Mouse (Mus musculus) T-helper 17 cell (primary cell): ENCODE measurements at regions not wholly inside any gene's neighbourhood (a gene's known extent, or its start where the extent isn't known, plus 50 kb on each side); places are given as distances from the start of the nearest gene placed in this dataset.
"Not testable (repeated sequence)": the region's sequence is repeated elsewhere in the genome, so short reads cannot be mapped to it uniquely, and the experiment has no call there.

ENCODE experiments used
- in situ Hi-C, 2 experiments: fragments of 300-600 bp; cut with MboI, MseI; formaldehyde crosslinking; loops; 1 replicate in 1 of 2; 2 replicates in 1 of 2; pipeline ENCODE4 v1.15.1; 2025; ENCODE audit warnings: high pct_unique_total_duplicates in 2 of 2

DNA sequence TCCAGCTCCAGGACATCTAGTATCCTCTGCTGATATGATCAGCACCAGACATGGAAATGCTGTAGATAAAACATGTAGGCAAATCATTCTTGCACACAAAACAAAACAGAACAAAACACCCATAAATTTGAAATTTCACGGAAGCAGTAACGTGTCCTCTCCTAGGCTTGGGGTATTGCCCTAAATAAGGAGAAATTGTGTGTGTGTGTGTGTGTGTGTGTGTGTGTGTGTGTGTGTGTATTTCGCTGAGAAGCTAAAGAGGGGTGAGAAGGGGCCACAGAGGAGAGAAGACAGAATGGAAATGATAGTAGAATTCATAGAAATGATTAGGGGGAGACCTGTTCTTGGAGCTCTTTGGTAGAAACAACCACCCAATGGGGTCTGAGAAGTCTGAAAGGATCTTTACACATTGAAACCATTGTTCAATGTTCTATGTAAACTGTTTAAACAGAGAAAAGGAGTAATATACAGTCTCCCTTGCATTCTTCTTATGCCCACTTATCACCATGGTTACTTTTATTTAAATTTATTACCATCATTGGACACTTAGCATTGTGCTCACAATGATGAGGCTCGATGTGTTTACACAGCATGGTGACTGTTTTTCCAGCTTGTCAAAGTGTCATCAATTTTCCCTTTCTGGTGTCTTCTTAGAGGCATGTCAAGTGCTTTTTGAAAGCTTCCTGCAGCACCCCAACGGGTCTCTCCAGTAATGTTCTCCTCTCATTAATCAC is 317.3 kb upstream of the 4933412E24Rik start:
- in situ Hi-C loops = no loop called here

DNA sequence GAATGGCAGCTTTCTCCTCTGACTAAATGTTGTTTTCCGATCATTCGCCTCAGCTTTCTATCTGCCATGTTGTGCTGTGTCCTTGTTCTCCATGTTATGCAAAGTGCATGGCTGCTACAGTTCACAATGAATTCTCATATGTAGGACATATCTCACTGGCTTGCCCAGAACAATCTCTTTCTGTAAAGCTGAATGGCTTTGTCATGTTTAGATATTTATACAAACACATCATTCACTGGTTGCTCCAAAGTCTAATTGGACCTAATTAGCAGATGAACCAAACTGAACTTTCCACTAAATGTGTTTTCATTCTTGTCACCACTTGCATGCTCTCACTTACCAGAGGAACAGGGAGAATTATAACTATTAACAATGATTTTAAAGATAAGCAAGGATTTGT is 301.2 kb upstream of the 4933412E24Rik start:
- in situ Hi-C loops = no loop called here

DNA sequence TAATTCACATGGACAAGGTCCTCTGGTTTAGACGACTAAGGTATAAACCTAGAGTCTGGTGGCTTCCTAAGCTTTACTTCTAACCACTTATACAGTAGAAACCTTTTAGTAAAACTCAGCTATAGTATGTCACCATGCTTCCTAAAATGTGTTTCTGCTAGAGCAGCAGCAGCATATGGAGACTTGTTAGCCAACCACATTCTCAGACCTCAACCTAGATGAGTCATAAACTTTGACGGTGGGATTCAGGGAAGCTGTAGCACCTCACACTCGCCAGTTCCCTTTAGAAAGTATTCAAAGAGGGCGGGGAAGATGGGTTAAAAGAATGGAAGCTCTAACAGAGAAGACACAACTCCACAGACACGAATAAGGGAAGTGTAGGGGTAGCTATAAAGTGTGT is 298.8 kb upstream of the 4933412E24Rik start:
- in situ Hi-C loops = no loop called here

DNA sequence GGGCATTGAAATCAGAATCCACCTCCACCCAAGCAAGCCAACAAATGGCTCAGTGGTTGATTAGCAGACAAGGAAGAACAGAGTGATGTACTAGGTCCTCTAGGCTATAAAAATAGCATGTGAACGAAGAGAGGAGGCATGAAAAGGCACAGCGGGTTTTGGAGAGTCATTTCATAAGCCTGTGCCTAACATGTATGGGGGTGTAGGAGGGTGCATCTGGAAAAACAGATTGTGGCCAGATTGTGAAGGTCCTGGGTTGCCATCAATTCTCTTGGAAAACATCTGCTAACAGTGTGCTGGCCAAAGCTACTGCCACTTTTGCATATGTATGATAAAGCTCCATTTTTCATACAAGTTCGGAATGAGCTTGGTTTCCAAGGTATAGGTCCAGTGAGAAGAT is 293.5 kb upstream of the 4933412E24Rik start:
- in situ Hi-C loops = no loop called here

DNA sequence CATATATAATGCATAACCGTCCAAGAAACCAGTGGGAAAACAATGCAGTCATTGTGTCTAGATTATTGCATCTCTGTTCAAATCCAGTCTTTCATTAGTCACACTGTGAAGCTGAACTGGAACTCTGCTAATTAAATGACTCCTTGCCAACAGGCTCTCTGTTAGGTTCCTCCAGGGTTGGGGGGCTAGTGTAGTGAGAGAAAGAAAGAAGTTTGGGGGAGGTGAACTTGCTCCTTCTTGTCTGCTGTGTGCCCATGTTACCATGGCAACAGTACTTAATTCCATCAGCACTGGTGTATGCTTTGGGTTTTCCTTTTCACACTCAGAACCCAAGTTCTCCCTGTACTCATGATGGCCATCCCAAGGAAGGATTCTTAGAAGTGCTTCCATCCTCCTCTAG is 292.6 kb upstream of the 4933412E24Rik start:
- in situ Hi-C loops = no loop called here

DNA sequence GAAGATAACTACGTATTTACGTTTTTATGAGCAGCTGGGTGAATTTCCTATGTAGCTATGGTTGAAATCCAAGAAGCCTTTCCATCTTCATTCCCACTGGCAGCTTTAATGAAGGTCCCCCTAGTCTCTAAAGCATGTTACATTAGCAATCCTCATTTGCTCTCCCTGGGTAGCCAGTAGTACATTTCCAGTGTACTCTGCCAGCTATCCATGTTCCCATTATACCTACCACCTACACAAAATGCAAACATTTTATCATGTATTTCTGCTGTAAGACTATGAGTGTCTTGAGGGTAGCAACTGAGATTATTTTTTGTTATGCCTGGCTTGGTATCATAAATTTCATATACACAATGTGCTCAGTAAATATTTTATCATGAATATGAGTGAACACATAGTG is 291.7 kb upstream of the 4933412E24Rik start:
- in situ Hi-C loops = no loop called here

DNA sequence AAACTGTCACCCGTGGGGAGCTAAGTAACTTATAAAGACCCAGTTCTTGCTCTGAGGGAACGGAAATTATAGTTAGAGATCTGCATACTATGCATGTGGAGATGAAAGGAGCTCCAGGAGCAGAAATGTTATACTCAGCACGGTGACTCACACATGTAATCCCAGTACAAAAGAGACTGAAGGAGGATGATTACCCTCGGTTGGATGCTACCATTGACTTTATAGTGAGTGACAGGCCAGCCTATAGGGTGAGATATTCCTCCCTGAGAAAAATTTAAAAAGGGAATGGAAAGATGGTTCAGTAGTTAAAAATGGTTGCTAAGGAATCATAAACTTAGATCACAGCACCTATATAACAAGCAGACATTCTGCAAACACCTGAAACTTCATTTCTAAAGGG is 287.1 kb upstream of the 4933412E24Rik start:
- in situ Hi-C loops = no loop called here

DNA sequence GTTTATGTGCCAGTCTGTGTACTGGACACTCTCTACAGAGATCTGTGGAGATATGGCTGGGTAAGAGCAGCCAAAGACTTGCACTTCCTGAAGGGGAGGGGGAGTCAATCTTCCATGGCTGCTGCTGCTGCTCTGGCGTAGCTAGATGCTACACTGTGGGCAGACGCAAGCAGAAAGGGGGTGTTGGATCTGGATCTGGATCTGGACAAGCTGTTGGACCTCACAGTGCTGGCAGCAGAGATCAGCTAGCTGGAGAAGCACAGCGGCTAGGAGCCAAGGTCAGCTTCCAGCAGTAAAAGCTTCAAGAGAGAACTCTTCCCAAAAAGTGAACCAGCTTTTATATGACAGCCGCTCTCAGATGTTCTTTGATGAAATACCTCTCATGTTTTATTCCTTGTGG is 285.5 kb upstream of the 4933412E24Rik start:
- in situ Hi-C loops = no loop called here

DNA sequence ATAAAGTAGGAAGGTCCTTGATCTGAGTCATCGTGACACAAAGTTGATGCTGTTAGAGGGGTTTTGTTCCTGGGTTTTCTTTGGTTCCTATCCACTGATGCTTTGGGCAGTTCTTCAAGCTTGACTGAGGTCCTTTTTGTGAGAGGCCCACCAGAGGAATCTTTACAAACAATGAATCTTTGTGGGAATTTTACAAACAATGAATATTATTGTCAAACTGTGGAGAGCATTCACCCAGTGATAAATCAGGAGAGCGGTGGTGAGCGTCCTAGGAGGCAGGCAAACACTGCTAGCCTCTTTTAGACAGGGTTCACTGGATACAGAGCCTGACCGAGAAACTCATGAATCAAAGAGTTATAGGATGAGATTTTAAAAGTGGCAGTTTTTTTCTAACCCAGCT is 268.9 kb upstream of the 4933412E24Rik start:
- in situ Hi-C loops = no loop called here

DNA sequence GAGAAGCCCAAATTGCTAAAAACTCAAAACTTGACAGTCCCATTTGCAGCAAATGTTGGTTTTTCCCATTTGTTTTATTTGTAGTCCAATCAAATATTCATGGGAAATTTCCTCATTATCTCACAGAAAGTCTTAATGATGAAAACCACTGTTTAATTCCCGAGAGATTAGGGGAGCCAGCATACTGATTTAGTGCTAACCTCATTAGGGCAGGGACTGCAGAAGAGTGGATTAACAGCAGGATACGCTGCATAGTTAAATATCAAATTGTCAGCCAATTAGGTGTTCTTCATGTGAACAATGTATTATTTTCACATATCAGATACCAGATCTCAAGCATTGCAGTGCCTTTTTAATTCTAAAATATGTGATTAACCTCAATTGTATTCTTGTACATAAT is 264.0 kb upstream of the 4933412E24Rik start:
- in situ Hi-C loops = no loop called here

DNA sequence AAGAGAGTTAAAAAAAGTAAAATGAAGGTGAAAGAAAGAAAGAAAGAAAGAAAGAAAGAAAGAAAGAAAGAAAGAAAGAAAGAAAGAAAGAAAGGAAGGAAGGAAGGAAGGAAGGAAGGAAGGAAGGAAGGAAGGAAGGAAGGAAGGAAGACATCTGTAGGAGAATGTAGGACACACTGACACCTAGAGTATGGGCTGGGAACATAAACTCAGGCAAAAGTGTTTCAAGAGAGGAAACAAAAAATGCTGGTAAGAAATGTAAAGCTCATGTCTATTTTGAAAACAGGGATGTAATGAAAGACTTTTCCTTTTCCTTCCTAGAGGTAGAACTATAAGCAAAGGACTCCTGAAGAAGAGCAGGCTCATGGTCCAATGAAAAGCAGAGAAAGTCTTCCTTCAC is 237.2 kb upstream of the 4933412E24Rik start:
- in situ Hi-C loops = not testable (repeated sequence)

DNA sequence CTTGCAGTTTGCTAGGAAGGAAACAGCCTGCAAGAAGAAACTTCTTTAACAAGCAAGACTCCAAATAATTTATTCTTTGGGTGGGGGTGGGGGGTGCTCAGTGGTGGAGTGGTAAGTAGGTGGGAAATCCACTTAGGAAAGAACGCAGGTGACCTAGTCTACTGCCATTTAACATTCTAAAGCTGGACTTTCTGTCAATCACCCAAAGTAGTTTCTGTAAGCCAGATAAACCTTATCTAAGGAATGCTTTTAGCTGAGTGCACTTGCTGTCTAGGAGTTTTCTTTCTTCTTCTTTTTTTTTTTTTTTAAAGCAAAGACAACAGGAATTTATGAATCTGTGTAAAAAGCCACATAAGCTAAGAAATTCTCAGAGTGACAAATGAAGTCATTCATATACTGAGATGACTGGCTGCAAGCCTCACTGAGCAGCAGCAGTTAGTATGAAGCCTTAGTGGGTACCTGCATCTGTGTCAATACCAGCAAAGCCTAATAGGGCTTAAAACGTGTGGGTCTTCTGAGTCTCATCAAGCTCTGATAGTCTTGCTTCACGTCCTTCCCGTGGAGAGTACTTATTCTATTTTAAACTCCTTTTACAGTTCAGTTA is 210.0 kb upstream of the 4933412E24Rik start:
- in situ Hi-C loops = no loop called here

DNA sequence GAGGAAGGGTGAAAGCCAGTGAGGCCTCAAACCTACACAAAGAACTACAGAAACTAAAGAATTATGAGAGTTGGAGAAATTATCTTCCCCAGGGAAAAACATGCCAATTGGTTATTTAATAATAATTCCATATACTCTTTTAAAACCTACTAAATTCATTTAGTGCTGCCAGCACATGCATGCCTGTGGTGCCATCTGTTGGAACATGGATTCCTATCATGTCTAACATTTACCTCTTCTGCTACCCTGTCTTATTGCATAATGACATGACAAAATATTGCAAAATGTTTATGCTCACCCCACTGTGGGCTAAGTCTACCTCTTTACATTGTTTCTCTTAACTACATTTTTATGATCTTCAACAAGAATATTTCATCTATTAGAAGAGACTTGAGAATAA is 178.7 kb upstream of the 4933412E24Rik start:
- in situ Hi-C loops = no loop called here

DNA sequence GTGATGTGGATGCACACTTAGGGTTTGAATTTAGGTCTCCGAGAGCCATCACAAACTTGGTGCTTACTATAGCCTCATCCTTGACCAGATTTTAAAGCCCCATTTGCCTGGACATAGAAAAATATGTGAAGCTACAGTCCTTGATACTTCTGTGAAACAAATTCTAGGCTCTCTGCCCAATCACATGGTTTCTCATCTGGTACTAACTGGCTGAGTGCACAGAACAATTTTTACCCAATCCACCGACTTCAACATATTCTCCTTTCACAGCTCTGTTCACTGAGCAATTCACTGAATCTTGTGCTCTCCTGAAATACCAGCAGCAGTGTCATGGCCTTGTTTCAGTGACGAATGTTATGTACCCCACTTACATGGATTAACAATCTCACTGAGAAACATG is 176.7 kb upstream of the 4933412E24Rik start:
- in situ Hi-C loops = loop anchor here in 1 of 2 experiments (5.0 kb wide), 1 partner anchor 629 kb away; no protein-coding TSS in a partner anchor

DNA sequence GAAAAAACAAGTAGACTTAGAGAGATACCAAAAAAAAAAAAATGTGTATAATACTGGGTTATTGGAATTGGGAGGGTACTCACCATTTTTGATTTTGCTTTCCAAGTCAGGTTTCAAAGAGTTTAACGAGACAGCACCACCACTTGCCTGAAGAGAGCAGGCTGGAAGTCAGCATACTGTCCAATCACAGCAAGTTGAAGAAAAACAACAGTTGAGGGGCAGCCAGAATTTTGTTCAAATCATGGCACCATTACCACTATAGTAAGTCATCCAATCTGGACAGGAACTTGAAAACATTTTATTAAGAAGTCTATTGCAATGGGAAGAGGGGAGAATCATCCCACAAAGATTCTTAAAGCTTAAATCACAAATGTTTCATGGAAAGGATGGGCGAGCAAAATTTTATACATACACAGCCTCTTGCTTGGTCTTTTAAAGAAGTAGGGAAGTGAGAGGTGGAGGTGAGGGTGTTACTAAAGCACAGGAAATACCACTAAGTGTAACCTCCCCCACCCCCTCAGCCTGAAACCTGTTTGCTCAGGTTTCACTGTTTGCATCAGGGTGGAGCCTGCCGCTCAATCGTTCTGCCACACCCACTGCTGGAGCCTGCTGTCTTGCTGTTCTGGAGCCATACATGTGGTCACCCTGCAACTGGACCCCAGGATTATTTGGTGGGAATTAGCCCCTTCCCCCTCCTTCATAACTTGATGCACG is 170.7 kb upstream of the 4933412E24Rik start:
- in situ Hi-C loops = loop anchor here in 1 of 2 experiments (5.0 kb wide), 1 partner anchor 75 kb away; no protein-coding TSS in a partner anchor

DNA sequence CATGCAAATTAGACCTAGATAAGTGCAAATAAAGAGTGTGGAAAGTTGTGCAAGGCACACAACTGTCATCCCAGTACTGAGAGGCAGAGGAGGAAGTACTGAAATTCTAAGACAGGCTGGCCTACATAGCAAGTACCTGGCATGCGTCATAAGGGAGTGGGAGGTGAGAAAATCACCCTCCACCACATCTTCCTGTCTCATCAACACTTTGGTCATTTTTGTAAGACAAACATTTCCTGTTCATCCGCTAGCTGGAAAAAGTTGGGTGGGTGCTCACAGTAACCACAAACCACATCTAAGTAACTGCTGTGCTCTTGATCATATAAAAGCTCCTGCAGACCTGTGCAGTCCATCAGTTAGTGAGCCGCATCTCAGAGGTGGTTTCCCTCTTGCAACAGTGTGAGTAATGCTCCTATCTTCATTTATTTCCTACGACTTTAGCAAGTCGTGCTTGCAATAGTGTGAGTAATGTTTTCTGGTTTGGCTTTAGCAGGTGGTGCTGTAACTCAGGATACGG is 125.2 kb upstream of the 4933412E24Rik start:
- in situ Hi-C loops = no loop called here

DNA sequence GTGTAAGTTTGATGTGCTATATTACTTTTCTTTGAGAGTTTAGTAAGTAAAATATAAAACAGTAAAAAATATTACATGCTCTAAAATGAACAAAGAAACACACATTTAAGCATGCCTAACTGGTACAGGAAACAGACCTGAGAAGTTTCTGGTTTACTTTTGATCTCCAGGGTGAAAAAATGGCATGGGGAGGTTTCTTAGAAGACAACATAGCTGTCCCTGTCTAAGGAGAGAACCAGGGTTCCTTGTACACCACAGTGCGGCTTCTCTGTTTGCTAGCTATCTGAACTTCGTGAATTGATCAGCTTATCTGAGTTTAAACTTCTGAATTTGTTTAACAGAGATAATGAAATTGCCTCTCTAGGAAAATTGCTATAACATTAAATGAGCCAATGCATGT is 120.3 kb upstream of the 4933412E24Rik start:
- in situ Hi-C loops = no loop called here

DNA sequence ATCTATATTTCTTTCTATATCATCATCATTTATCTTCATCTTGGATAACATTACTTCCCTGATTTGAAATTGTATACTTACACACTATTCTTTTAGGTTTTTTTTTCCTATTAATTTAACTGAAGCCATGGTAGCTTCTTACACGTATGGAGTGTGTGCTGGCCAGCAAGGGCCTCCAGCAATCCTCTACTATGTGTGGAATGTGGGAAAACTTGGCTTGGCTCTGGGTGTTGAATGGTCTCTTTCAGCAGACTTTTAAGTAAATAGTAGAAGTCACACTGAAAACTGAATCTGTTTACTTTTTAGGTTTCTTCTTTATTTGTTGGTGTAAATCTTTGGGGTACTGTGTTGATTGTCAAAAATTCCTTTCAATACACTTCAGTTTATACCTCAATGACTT is 118.1 kb upstream of the 4933412E24Rik start:
- in situ Hi-C loops = no loop called here

DNA sequence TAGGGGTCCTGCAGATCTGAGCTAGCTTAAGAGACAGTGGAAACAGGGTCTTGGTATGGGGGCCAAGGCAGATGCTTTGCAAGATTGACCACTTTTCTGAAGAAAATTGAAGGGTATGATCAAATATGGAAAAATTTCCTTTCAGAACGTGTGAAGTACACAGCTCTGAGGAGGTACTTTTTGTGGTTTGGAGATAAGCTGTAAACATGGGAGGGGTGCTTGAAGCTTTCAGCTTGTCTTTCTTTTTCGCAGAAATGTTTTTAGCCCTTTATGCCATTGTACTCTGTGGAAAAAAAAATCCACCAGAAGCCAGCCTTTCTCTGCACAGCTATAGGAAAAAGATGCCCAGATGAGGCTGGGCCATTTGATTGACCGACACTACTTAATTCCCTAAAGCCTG is 116.3 kb upstream of the 4933412E24Rik start:
- in situ Hi-C loops = no loop called here

DNA sequence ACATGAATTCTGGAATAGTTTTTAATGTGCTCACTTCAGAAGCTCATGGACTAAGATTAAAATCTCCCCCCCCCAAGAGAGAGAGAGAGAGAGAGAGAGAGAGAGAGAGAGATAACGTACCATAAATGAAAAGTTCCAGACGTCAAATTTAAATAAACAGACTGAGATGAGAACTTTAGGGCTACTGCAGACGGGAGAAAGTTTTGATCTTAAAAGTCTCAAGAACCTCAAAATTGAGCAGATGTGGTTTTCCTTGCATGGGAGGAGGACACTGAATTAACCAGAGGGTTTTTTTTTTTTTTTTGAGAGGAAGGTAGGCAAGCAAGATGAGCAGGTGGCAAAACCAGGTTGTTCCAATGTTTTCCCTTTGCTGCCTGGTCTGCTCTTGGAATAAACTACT is 108.0 kb upstream of the 4933412E24Rik start:
- in situ Hi-C loops = loop anchor here (25.0 kb wide), 2 partner anchors 688 to 712 kb away; no protein-coding TSS in a partner anchor

DNA sequence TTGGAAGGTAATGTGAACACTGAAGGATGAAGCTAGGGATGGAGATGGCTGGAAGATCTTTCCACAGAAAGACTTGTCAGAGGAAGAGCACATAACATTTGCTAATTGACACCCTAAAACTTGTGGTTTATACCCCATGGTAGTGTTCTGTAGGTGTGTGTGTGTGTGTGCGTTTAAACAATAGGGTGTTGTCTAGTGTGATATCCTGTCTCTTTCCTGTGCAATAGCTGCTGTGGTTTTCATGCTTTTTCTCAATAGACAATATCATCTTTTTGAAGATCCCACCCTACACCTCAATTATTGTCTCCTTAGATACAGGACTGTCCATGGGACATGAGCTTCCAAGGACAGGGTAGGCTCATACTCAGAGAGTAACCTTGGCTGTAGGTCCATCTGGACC is 103.5 kb upstream of the 4933412E24Rik start:
- in situ Hi-C loops = loop anchor here (25.0 kb wide), 2 partner anchors 692 to 708 kb away; no protein-coding TSS in a partner anchor

DNA sequence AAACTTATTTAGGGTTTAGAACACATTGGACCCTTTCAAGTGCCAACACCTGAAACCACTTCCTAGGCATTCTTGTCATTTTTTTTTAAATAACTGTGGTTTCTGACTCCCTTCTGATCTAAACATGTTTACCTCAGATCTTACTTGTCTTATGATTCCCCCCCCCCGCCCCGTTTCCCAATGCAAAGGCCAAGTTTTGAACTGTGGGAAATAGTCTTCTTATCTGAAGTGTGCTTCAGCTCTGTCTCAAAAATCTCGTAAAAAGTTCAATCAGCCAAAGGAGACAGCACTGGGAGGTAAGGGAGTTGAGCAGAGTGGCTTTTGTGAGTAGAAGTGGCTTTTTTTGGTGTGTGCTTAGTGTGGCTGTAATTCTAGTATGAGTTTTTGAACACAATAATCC is 95.5 kb upstream of the 4933412E24Rik start:
- in situ Hi-C loops = loop anchor here (5.0 to 25.0 kb wide), 3 partner anchors 75 to 700 kb away; no protein-coding TSS in a partner anchor
